Mouse (Mus musculus) kidney, adult 18-20 months (tissue): Measurements from ENCODE around the gene Bcl6.
A peak's percentile ranks its signal among the peaks of the same experiment; 100 is the strongest.

Experiments used
- DNase-seq: peaks from one replicate; pipeline ENCODE4 v3.0.0; 2021

The Bcl6 gene

DNA sequence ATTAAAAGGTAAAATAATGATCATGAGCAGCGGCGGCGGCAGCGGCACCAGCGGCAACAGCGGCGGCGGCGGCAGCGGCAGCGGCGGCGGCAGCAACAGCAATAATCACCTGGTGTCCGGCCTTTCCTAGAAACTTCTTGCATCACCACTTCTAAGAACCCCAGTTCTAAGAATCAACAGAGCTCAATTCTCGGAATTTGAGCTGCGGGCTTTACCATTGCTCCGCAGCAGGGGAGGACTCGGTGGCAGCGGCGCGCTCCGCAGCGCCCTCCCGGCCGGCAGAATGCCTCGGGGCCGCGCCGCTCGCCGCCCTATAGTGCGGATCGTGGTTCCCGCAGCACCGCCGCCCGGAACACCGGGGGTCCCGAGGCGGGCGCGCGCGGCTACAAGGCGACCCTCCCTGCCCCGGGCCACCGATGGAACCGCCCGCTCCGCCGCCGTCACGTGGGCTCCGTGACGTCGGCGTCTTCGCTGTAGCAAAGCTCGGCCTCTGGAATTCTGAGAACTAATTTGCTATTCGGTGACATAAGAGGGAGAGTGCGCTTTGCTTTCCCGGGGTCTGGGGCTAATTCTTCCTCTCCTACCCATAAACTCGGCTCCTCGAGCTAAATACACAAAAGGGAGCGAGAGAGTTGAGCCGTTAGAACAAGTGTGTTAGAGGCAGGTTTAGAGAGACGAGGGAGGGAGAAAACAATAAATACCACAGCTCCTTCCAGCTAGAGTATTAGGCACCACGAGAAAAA lies at the start of gene Bcl6, which contains the start of gene Gm37419:
Gene Bcl6, minus strand, starts transcription at position 387 of the 743 bp plus-strand sequence.
Gene Gm37419, plus strand, starts transcription at position 17 of the 743 bp plus-strand sequence.
- DNase-seq = peak; percentile 92

DNA sequence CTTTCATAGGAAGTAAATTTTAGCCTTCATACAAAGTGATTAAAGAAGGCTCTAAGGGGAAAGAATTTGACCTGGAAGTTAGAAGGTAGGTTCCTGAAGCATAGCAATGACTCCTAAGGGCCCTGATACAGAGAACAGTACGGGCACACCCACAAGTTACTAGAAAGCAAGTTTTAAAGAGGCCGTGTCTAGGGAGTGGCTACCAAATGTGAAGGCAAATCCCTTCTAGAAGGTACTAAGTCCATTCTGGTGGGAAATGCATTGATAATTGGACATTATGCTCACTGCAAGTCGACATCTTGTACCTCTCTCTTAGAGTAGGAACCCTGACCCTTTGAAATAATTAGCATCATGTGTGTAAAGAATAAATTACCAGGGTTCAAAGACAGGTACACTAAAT lies 47.7 kb upstream of the Bcl6 start:
- DNase-seq = no peak

DNA sequence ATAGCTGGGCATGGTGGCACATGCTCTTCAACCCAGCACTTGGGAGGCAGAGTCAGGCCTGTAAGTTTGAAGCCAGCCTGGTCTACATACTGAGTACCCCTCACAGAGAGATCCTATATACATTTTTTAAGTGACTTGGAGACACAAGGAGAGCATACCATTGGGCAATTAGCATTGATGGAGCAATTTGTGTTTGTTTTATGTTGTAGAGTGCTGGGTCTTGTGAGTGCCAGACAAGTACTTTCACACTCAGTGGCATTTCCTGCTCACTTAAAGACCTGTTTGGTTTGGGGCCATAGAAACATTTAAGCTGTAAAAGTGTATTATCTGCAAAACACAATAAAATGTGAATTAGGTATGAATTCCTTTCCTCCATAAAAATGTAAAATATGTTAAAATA lies 47.1 kb upstream of the Bcl6 start:
- no peak for DNase-seq

DNA sequence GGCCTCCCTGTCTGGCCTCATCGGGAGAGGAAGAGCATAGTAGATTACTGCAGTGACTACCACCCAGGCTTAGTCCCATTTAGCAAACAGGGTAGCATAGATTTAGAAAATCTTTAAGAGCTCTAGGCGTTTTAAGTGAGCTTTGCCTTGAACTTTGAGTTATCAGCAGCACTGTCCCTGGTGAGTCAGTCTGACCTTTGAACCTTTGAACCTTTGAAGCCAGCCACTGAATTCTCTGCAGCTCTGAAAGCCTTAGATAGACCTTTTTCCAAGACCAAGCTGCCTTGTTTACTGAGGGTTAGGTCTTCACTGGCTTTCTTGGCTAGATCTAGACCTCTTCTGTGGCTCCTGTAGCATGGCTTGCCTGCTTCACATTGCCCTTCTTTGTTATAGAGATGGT lies 45.8 kb upstream of the Bcl6 start:
- DNase-seq = no peak

DNA sequence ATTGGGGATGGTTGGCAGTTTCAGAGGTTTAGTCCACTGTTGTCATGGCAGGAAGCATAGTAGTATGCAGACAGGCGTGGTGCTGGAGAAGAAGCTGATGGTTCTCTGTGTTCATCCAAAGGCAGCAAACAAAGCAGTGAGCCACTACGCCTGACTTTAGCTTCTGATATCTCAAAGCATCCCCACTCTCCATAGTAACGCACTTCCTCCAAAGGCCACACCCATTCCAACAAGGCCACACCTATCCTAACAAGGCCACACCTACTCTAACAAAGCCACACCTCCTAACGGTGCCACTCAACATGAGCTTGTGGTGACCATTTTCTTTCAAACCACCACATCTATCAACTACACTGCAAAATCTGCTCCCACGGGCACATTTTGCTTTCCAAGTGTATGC lies 44.6 kb upstream of the Bcl6 start:
- DNase-seq = no peak

DNA sequence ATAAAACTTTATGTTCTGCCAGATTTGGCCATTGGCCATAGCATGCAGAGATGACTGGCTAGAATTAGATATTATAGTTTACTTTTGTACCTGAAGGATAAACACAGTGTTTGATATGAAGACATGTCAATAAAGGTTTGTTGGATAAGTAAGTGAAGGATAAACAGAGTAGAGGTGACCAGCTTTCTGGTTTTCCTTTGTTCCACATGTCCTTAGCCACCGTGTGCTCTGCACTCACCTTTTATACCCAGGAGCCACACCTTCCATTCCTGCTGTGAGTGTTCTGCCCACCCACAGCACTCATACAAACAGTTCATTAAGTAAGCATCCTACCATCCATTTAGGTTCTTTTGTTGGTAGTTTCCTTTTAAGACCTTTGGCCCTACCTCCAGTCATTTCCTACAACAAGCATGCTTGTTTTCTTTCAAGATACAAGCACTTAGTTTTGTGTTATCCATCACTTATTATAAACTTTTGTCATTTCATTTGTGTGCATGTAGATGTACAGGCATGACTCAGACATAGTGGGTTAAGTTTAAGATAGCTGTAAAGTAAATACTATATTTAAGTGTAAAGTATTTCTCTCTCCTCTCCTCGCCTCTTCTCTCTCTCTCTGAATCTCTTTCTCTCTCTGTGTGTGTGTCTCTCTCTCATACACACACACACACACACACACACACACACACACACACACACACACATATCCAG lies 41.5 kb upstream of the Bcl6 start:
- DNase-seq = no peak

DNA sequence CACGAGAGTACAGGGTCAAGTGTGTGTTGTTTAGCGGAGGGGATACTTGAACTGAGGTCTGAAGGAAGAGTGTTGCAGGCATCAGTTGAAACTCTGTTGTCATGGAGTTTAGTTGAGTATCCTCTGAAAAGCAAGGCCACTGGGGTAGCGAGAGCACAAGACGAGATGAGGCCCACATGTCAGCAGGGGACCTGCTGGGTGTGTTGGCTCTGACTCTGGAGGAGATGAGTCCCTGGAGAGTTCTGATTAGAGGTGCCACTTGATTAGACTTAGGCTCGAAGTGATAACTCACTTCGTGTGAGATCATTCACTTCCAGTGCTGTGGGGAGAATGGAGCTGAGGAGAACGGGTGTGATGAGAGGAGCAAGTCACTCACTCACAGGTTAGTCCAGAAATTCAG lies 36.8 kb upstream of the Bcl6 start:
- no peak for DNase-seq

DNA sequence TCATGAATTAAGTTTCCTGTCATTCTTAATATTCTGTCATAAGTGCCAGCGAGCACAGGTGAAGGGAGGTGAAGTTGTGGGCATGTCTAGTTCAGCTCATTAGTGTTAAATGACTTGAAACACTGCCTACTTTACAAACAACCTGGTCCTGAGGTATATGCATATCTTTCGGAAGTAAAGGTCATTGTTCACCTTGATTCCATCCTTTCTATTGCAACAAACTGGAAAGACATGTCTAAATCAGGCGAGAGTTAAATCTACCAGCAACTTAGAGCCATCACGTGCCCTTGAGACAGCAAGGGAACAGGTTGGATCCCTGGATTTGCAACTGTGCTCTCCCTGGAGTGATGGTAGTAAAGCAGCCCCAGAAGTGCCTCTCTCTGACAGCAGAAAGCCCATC lies 34.0 kb upstream of the Bcl6 start:
- no peak for DNase-seq

DNA sequence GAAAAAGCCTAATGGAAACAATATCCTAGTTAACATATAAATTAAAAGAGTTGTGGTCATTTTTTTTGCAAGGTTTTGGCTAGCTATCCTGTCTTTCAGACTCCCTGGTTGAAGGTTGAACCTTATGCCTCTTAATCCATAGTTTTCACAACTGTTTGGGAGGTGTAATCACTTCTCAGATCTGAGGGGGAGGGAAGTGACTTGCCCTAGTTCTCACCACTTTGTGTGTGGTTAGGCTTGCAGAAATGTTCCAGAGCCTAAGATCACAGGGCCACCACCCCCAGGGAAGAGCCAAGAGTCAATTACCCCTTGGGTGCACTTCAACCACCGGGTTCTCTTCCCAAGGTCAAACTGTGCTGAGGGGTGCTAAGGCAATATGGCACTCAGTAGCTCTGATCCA lies 33.1 kb upstream of the Bcl6 start:
- no peak for DNase-seq

DNA sequence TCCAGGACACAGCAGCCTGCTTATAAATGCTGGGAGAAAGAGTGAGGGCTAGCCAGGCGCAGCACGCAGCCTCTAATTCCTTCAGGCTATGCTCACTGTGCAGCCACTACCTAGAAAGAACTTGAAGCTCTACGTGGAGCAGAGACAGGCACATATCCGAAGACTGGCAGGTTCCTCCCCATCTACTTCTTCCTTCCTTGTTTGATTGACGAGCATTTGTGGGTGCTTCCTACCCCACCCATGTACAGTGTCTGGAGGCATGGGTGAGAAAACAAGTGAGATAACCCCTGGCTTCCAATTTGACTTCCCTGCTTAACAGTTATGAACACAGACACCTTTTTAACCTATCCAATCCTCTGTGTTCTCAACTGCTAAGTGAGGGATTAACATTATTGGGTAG lies 28.1 kb upstream of the Bcl6 start:
- DNase-seq = no peak

DNA sequence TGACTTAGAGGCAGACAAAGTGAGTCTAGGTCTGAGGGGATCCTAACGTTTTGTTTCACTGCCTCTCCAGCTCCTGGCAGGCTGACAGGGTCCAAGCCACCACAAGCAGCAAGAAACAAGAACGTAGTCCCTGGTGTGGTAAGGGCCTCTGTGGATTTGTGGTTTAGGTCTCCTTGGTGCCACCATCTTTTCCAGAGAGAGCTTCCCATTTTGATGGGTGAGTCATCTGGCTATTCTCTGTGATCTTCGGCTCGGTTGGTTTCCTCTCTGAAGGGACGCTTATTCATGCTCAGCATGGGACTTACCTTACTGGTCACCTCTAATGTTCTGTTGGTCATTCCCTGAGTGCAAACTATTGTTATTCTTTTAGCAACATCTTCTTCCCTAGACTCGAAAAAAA lies 27.6 kb upstream of the Bcl6 start:
- no peak for DNase-seq

DNA sequence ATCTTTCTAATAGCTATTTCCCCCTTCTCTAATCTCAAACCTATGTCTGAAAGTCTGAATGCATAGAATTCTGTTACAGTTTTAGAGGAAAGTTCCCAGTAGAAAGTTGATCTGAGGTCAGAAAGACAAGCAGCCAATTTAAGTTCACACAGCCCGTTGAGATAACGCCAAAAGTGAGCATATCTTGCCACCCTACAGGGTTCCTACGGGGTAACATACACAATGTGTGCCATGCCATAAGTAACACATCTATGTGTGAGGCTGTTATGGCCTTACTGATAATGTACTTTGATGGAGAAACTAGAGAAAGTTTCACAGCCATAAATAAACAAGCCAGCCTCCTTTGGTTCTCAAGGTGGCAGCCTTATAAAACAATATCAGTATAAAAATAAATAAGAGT lies 25.7 kb upstream of the Bcl6 start:
- DNase-seq = no peak

DNA sequence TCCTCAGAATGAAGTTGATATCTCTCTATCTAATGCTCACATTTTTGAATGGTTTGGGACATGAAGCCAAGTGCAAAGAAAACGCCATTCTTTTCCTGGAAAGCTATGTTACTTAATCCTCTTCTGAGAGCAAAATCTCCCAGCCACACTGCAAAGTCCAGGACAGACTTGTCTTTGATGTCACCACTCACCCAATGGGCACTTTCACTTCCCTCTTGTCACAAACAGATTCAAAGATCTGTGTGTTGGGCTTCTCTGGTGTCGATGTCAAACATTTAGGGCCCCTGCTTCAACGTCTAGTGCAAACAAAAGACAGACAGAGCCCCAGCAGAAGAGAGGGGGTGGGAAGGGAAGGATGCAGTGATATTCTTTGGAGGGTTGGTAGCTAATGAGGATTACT lies 23.4 kb upstream of the Bcl6 start:
- no peak for DNase-seq

DNA sequence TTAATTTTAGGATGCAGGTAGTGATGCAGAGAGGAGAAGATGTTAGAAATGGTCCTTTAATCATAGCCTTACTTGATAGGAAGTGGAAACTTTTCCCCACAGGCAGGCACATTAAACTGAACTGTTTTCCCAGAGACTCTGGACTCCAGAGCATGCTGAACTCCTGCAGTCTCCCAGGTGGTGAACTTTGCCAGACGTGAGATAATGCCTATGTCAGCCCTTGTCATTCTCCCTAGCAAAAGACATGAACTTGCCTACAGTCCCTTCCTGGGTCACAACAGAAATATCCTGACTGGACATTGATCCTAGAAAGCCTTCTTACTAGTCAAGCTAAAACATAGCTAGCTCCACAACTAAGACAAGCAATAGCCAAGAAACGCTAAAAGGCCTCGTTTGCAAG lies 22.7 kb upstream of the Bcl6 start:
- DNase-seq = peak; percentile 28

DNA sequence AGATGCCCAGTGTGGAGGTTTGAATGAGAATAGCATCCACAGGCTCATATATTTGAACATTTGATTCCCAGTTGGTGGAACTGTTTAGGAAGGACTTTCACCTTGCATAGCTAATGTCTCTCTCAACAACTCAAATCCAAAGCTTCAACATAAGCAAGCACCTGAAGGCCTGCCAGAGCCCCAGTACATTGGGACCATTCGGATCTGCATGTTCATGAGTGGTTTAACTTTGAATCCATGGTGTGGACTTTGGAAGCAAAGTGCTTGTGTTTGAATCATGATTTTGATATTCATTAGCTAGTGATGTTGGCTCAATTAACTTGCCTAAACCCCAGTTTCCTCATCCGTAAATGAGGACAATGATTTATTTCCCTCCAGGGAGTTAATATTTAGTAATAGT lies 21.2 kb upstream of the Bcl6 start:
- no peak for DNase-seq

DNA sequence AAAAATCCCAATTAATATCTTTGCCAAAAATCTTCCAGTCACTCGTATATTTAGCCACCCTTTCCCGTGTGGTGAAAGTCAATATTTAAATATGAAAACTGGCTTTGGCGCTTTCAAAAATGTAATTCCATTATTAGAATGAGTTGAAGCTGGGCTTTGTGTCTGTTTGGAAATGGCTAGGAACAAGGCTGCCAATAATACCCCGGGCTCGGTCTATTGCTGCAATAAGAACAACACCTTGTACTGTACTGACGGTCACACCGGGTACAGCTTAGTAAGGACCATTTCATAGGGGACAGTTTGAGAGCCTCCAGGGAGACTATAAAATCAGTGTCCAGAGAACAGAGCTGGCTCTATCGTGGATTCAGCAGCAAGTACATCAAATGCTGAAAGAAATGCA lies 17.3 kb upstream of the Bcl6 start:
- DNase-seq = no peak

DNA sequence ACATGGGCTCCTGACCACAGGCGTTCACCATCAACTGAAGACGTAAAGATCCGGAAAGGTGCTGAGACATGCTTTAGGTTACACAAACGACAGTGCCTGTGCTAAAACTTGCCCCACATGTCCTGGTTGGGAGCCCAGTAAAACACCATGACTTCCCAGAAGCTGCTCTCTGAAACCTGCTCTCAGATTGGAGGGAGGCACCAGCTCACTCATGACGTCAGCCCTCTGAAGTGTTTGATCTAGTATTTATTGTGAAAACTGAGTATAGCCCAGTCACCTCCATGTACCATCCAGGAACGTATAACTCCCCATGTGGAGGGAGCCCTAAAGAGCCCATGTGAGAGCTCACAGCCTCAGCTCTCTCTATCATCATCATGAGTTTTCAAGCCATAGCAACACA lies 9.3 kb upstream of the Bcl6 start:
- no peak for DNase-seq

DNA sequence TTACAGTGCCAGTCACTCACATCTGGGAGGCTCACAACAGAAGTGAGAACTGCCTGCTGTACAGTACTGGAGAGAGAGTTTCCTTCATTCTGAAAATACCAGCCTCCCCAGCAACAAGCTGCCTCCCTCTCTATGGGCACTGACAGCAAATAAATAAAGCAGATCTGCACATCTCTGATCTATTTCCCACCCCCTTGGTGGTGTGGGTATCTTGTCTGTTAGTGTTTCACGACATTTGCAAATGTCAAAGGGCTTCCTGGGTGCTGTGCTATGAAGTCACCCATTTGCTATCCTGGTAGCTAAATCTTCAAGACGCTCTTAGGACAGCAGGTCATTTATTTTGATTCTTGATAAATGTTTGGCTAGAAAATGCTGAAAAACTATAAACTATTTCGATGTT lies 8.6 kb upstream of the Bcl6 start:
- DNase-seq = no peak

DNA sequence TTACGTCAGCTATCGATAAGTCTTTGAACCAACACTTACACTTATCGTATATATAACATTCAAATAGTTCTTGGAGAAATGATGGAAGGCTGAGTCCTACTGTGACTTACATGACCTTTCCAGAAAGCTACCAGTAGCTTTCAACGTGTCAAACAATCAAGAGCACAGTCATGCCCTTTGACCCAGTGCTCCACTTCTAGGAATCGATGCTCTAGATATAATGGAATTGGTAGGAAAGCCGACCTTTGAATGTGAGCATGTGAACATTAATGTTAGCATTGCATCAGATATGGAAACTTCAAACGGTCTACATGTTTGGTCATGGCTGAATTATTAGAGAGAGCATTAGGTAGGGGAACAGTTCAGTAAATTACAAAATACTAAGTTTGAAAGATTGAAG lies 7.7 kb upstream of the Bcl6 start:
- DNase-seq = no peak

DNA sequence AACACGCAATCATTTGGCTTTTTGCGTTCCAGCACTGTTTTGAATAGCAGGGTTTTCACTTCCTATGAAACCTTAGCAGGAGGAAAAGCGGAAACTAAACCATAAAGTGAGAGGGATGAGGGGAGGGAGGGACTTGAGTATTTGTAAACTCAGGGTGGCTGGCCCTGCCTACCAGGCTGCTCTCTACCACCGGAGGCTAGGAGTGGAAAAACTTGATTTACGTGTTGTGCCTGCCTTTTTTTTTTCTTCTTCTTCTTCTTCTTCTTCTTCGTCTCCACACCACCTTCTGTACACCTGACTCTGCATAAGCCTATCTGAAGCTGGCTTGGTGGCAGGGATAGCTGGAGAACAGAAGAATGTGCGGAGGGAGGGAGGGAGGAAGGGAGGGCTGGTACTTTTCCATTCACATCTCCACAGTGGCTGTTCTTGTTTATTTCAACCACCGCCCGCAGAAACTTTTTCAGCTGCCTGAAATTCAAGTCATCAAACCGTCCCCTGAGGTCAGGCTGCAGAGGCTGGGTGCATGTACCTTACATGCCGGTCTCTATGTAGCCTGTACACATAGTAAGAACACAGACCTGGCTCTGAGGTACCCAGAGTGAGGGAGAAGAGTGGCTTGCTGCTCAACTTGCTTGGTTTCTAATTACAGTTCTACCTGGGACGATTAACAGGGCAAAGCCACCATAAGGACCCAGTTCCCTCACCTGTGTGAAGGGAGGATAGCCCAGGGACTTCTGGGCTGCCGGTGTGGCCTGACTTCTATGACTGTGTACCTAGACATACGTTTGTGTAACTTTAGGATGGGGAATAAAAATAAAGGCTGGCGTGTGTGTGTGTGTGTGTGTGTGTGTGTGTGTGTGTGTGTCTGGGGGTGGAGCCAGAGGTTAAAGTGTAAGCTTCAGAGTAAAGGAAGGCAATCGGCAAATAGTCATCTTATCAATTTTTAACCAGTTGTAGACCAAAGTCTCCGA lies 5.0 kb upstream of the Bcl6 start:
- DNase-seq = peak; percentile 80

DNA sequence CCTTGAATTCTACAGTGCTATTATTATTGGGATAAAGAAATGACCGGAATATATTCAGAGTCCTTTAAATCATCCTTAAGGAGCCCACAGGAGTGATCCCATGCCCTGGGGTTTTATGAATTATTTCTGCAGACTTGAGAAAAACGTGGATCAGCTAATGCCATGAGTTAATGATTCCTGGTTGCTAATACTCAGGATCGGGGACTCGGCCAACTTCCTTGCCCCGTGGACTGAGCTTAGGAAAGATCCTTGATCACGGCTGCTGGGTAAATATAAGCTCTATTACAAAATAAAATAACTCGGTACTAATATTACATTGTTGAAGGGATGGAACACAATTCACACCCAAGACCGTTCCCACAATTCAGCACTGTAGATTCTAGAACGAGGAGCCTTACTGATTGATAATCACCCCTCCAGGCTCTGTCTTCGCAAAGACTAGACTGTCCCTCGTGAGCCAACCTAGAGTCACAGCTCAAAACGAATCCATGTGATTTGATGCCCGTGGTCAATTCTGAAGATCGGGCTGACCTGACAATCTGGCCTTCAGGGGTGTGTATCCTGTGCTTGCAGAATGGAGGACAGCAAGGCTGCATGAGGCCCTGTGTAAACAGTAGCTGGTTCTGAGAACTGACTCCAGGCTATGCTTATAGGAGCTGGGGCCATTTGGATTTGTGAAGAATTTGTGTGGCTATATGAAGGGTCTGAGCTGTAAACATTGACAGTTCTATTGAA lies 3.4 kb upstream of the Bcl6 start:
- DNase-seq = peak; percentile 55

DNA sequence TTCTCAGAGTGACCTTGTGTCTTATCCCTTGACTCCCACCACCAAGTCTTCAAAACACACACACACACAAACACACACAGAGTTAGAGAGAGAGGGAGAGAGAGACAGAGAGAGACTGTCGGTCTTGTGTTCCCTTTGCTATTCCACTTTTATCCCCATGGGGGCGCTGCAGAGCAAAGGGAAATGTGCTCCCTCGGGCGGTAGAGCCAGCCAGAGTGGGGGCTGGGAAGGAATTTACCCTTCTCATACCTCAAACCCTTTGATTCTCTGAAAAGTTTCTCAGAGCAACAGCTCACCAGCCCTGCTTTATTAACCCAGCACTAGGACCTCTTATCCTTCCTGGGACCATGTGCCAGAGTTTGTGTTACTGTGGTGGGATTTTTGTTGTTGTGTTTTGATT lies 2.5 kb upstream of the Bcl6 start:
- DNase-seq = peak; percentile 95
